Mouse (Mus musculus) stomach, postnatal 0 days (tissue): ENCODE measurements around the gene Mctp1.
"Not testable (repeated sequence)": the region's sequence is repeated elsewhere in the genome, so short reads cannot be mapped to it uniquely, and the experiment has no call there.

Source experiments
- CTCF ChIP-seq: IDR thresholded peaks from 2 replicates; pipeline ENCODE4 v1.5.1; 2016; ENCODE audit warnings: antibody characterized with exemption, low read depth, mild to moderate bottlenecking, moderate library complexity
- EP300 ChIP-seq: optimal IDR thresholded peaks from 2 replicates; pipeline ENCODE3; 2016; ENCODE audit warnings: antibody characterized with exemption

DNA sequence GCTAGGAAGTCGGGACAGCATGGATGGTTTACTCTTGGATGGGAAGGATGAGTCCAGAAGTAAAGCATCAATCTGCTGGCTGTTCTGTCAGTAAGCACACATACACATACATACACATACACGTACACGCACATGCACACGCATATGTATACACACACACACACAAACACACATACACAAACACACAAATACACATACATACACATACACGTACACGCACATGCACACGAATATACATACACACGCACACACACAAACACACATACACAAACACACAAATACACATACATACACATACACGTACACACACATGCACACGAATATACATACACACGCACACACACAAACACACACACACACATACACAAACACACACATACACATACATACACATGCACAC, 206.4 kb downstream of the Mctp1 start:
- not testable (repeated sequence) for TF ChIP-seq EP300, CTCF
